Mouse (Mus musculus) heart, adult 2 months (tissue): ENCODE measurements at regions not wholly inside any gene's neighbourhood (a gene's known extent, or its start where the extent isn't known, plus 50 kb on each side); places are given as distances from the start of the nearest gene placed in this dataset.

Source experiments
- CTCF ChIP-seq: fragments of 200-600 bp; IDR thresholded peaks from 2 replicates; pipeline ENCODE4 v1.8.1; 2022; ENCODE audit warnings: antibody characterized with exemption, mild to moderate bottlenecking, moderate library complexity
- POLR2A ChIP-seq: fragments of 200-500 bp; IDR thresholded peaks from 2 replicates; pipeline ENCODE4 v1.6.1; 2011; ENCODE audit warnings: mild to moderate bottlenecking, low read depth, low read length, control low read depth; ENCODE audit not compliant: insufficient read depth

DNA sequence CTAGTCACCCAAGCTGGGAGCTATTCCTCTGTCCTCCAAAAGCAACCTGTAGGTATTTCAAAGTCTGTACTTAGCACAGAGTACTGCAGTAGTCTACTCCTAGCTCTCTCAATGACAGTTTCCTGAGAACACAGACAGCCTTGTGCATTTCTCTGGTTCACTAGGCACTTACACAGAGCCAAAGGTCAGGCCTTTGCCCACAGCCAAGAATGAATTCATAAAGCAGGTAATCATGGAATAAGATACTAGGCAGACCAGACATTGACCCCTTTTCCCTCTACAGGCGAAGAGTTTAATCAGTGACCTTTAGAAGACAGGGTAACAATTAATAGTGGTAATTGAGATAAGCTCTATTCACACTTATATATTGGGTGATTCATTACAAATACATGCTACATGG is 233.8 kb upstream of the Gm26657 start:
- TF ChIP-seq POLR2A (no peak), CTCF (no peak)
